Mouse (Mus musculus): ENCODE data around the gene Sec31b.

DNA sequence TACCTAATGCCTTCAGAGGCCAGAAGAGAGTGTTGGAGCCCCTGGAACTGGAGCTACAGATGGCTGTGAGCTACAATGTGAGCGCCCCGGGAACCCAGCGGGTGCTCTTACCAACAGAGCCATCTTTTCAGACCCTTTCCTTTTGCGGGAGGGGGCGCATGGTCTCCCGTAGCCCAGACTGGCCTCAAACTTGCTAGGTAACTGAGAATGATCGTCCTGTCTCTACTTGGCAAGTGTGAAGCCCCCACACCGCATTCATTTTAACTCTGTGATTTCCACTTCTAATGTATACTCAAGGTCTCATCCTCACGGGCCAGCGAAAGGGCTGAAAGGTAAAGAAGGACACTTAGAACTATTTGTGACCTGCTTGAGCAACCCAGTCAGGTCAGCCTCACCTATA, 1.3 kb downstream of the Sec31b start:
- no peak for TF ChIP-seq GATA1 (IDR thresholded peaks at IDR 0.05; ENCODE audit: borderline replicate concordance, low read length)
- no peak for TF ChIP-seq FLI1 (IDR thresholded peaks at IDR 0.05; ENCODE audit: low read length)
